Mouse (Mus musculus): Measurements from ENCODE around the gene Fmnl2. TPM values are rescaled to one million over a fixed set of nuclear protein-coding genes. Genes with fewer than 3 reads are reported as not detected.
A peak's percentile ranks its signal among the peaks of the same experiment; 100 is the strongest.

Fmnl2 gene
- polyA plus RNA-seq, 1 experiment from 2014 or later: 9.0 TPM

DNA sequence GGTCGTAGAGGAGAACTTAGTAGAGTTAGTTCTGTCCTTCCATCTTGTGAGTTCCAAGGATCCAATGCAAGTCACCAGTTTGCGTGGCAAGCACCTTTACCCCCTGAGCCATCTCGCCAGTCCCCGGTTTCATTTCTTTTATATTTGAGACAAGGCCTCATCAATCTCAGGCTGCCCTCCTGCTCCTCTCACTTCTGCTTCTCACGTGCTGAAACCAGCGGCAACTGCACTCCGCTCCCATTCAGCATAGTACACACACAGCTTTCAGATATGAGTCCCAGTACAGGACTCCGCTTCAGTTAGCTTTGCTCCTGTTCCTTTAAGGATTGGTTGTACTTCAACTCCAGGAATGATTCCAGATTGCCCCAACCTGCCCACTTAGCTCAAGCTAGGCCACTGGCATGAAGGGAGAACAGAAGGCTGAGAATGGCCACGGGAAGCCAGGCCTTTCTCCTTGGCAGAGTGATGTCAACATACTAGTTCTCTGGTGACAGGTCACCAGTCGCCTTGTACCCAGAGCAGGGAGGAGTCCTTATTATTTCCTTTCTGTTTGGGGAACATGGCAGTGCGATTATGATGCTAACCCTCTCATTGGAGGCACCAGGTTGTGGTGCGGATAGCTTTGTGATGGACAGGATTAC is 109.3 kb downstream of the Fmnl2 start:
- Histone ChIP-seq H3K27me3 (replicated peaks; ENCODE audit: control insufficient read depth, insufficient read depth, low read length) (no peaks in the 10 kb centered on the region), H3K36me3 (ENCODE audit: control insufficient read depth, insufficient read depth, low read length) (no peaks in the 10 kb centered on the region), H3K9me3 (ENCODE audit: control insufficient read depth, low read length) (no peaks in the 10 kb centered on the region), H3K4me1 (ENCODE audit: control insufficient read depth, insufficient read depth, low read depth, low read length) (peaks cover 12% of the 10 kb centered on the region), H3K9ac (ENCODE audit: low read depth, low read length) (no peak overlapping the region), H3K27ac (ENCODE audit: low read depth, low read length) (no peak overlapping the region), H3K4me2 (ENCODE audit: low read length) (no peak overlapping the region), H3K4me3 (ENCODE audit: low read length) (no peak overlapping the region)
- whole genome bisulfite sequencing: 75% methylated on average over 12 of the region's 12 CpGs
- ATAC-seq: no peak

GRCm38 (mm10) chr2:52967461-52967823 is 109.8 kb downstream of the Fmnl2 start:
- H3K4me1 ChIP-seq (ENCODE audit: control insufficient read depth, insufficient read depth, low read depth, low read length): peaks cover 12% of the 10 kb centered on the region
- no peak overlapping the region for H3K9ac ChIP-seq (ENCODE audit: low read depth, low read length)
- H3K4me2 ChIP-seq (ENCODE audit: low read length): no peak overlapping the region
- H3K27me3 ChIP-seq (replicated peaks; ENCODE audit: control insufficient read depth, insufficient read depth, low read length): no peaks in the 10 kb centered on the region
- 89% methylated on average over 5 of the region's 5 CpGs for WGBS
- no peak overlapping the region for H3K4me3 ChIP-seq (ENCODE audit: low read length)
- no peaks in the 10 kb centered on the region for H3K36me3 ChIP-seq (ENCODE audit: control insufficient read depth, insufficient read depth, low read length)
- 0 out of 2 replicates have a peak, but pooled peaks have one; percentile 19 for ATAC-seq
- no peaks in the 10 kb centered on the region for H3K9me3 ChIP-seq (ENCODE audit: control insufficient read depth, low read length)
- no peak overlapping the region for H3K27ac ChIP-seq (ENCODE audit: low read depth, low read length)

DNA sequence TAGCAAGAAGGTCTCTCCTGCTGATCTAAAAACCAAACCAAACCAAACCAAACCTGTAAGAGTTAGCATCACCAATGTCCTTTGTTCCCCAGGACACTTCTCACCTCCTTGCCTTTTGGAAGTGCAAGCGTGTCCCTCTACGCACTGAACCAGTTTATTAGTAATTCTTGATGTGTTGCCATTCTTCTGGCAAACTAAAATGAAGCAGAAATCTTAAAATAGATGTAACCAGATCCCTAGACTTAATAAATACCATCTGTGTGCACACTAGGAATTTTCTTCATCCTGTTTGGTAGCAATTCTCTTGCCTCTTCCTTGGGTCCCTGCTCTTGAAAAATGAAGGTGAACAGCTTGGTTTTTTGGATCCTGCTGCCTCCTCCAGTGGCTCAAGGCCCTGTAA is 111.2 kb downstream of the Fmnl2 start:
- Histone ChIP-seq H3K27ac (ENCODE audit: low read depth, low read length) (no peak overlapping the region), H3K27me3 (replicated peaks; ENCODE audit: control insufficient read depth, insufficient read depth, low read length) (no peaks in the 10 kb centered on the region), H3K4me1 (ENCODE audit: control insufficient read depth, insufficient read depth, low read depth, low read length) (peaks cover 12% of the 10 kb centered on the region), H3K4me2 (ENCODE audit: low read length) (no peak overlapping the region), H3K36me3 (ENCODE audit: control insufficient read depth, insufficient read depth, low read length) (no peaks in the 10 kb centered on the region), H3K9me3 (ENCODE audit: control insufficient read depth, low read length) (no peaks in the 10 kb centered on the region), H3K9ac (ENCODE audit: low read depth, low read length) (no peak overlapping the region), H3K4me3 (ENCODE audit: low read length) (no peak overlapping the region)
- WGBS: 88% methylated on average over 2 of the region's 2 CpGs
- no peak for ATAC-seq

GRCm38 (mm10) chr2:52974056-52974455 is 116.4 kb downstream of the Fmnl2 start:
- no peaks in the 10 kb centered on the region for H3K27me3 ChIP-seq (replicated peaks; ENCODE audit: control insufficient read depth, insufficient read depth, low read length)
- WGBS: 86% methylated on average over 6 of the region's 6 CpGs
- ATAC-seq: no peak

DNA sequence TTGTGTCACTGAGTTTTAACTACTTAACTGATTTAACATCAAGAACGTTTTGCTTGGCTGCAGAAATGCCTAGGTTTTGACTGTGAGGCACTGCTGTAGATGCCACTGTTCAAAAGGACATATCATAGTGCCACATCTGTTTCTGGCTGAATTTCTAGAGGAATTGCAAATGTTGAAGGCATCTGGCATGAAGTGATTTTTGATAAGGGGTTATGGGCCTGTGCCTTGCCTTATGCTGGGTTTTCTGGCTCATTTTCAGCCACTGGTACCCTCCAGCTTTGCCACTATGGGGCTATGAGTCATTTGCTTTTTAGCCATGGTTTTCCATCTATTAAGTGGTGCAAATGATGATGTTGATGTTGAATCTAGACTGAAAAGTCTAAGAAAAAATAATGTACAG is 117.1 kb downstream of the Fmnl2 start:
- no peak overlapping the region for H3K4me3 ChIP-seq (ENCODE audit: low read length)
- H3K9ac ChIP-seq (ENCODE audit: low read depth, low read length): no peak overlapping the region
- H3K9me3 ChIP-seq (ENCODE audit: control insufficient read depth, low read length): no peaks in the 10 kb centered on the region
- no peaks in the 10 kb centered on the region for H3K36me3 ChIP-seq (ENCODE audit: control insufficient read depth, insufficient read depth, low read length)
- no peak overlapping the region for H3K4me2 ChIP-seq (ENCODE audit: low read length)
- no peak overlapping the region for H3K27ac ChIP-seq (ENCODE audit: low read depth, low read length)
- H3K4me1 ChIP-seq (ENCODE audit: control insufficient read depth, insufficient read depth, low read depth, low read length): peaks cover 8% of the 10 kb centered on the region
- H3K27me3 ChIP-seq (replicated peaks; ENCODE audit: control insufficient read depth, insufficient read depth, low read length): no peaks in the 10 kb centered on the region
- WGBS: 69% methylated on average over 1 of the region's 1 CpGs
- ATAC-seq: no peak

More at GRCm38 (mm10) chr2:52974056-52974455, 116.4 kb downstream of the Fmnl2 start:
- no peak overlapping the region for H3K27ac ChIP-seq (ENCODE audit: low read depth, low read length)
- H3K9me3 ChIP-seq (ENCODE audit: control insufficient read depth, low read length): no peaks in the 10 kb centered on the region
- H3K4me1 ChIP-seq (ENCODE audit: control insufficient read depth, insufficient read depth, low read depth, low read length): peaks cover 2% of the 10 kb centered on the region; the same call in 1 of the 2 replicates
- no peak overlapping the region for H3K4me2 ChIP-seq (ENCODE audit: low read length)
- no peak overlapping the region for H3K4me3 ChIP-seq (ENCODE audit: low read length)
- H3K36me3 ChIP-seq (ENCODE audit: control insufficient read depth, insufficient read depth, low read length): no peaks in the 10 kb centered on the region
- no peak overlapping the region for H3K9ac ChIP-seq (ENCODE audit: low read depth, low read length)

- no peaks in the 10 kb centered on the region for H3K27me3 ChIP-seq (replicated peaks; ENCODE audit: control insufficient read depth, insufficient read depth, low read length)
- peaks cover 13% of the 10 kb centered on the region for H3K4me1 ChIP-seq (ENCODE audit: control insufficient read depth, insufficient read depth, low read depth, low read length)
- no peak for ATAC-seq
- no peak overlapping the region for H3K4me3 ChIP-seq (ENCODE audit: low read length)
- no peaks in the 10 kb centered on the region for H3K36me3 ChIP-seq (ENCODE audit: control insufficient read depth, insufficient read depth, low read length)
- H3K4me2 ChIP-seq (ENCODE audit: low read length): no peak overlapping the region
- H3K9ac ChIP-seq (ENCODE audit: low read depth, low read length): no peak overlapping the region
- no peaks in the 10 kb centered on the region for H3K9me3 ChIP-seq (ENCODE audit: control insufficient read depth, low read length)
- no peak overlapping the region for H3K27ac ChIP-seq (ENCODE audit: low read depth, low read length)
- 86% methylated on average over 6 of the region's 6 CpGs for WGBS
These were observed 120.4 kb downstream of the Fmnl2 start for GRCm38 (mm10) chr2:52977921-52978675.

DNA sequence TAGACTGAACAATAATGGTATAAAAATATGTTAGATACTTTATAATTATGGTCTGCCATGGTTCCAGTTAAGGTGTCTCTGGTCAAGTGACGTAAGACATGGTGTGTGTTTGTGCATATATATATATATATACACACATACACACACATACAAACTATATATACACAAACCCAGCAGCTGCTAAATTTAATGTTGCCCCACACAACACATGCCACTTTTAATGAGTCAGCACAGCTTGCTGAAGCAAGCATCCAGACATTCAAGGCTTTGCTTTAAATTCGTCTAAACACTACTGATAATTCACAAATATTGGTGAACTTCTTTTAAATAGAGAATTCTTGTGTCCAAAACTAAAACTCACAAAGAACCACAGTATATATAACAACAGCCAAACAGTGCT is 121.1 kb downstream of the Fmnl2 start:
- Histone ChIP-seq H3K36me3 (ENCODE audit: control insufficient read depth, insufficient read depth, low read length) (no peaks in the 10 kb centered on the region), H3K9ac (ENCODE audit: low read depth, low read length) (no peak overlapping the region), H3K4me2 (ENCODE audit: low read length) (no peak overlapping the region), H3K27me3 (replicated peaks; ENCODE audit: control insufficient read depth, insufficient read depth, low read length) (no peaks in the 10 kb centered on the region), H3K4me1 (ENCODE audit: control insufficient read depth, insufficient read depth, low read depth, low read length) (peaks cover 13% of the 10 kb centered on the region), H3K9me3 (ENCODE audit: control insufficient read depth, low read length) (no peaks in the 10 kb centered on the region), H3K27ac (ENCODE audit: low read depth, low read length) (no peak overlapping the region), H3K4me3 (ENCODE audit: low read length) (no peak overlapping the region)
- 84% methylated on average over 2 of the region's 2 CpGs for WGBS
- ATAC-seq: no peak

DNA sequence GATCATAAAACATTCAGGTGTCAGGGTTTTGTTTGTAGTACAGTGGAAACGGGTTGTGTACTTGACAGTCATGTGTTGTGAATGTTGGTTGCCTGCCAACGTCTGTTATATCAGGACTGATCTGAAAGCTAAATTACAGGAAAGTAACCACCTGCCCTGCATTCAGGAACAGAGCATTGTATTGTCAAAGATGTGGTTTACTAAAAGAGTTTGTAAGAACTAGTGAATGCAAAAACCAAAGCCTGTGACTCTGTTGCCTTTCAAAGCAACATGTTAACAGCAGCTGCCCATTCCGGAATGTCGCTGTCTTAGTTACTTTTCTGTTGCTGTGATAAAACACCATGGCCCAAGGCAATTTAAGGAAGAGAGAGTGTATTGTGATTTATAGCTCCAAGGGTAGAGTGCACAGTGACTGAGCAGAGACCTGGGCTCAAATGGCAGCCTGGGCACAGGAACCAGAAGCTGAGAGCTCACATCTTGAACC is 121.7 kb downstream of the Fmnl2 start:
- 37% methylated on average over 4 of the region's 4 CpGs for WGBS
- no peaks in the 10 kb centered on the region for H3K36me3 ChIP-seq (ENCODE audit: control insufficient read depth, insufficient read depth, low read length)
- 0 out of 2 replicates have a peak, but pooled peaks have one; percentile 12 for ATAC-seq
- H3K9ac ChIP-seq (ENCODE audit: low read depth, low read length): no peak overlapping the region
- H3K27me3 ChIP-seq (replicated peaks; ENCODE audit: control insufficient read depth, insufficient read depth, low read length): no peaks in the 10 kb centered on the region
- H3K4me1 ChIP-seq (ENCODE audit: control insufficient read depth, insufficient read depth, low read depth, low read length): peaks cover 13% of the 10 kb centered on the region
- H3K9me3 ChIP-seq (ENCODE audit: control insufficient read depth, low read length): no peaks in the 10 kb centered on the region
- H3K27ac ChIP-seq (ENCODE audit: low read depth, low read length): no peak overlapping the region
- H3K4me3 ChIP-seq (ENCODE audit: low read length): no peak overlapping the region
- H3K4me2 ChIP-seq (ENCODE audit: low read length): no peak overlapping the region

- Histone ChIP-seq H3K9me3 (ENCODE audit: control insufficient read depth, low read length) (no peaks in the 10 kb centered on the region), H3K4me2 (ENCODE audit: low read length) (no peak overlapping the region), H3K27ac (ENCODE audit: low read depth, low read length) (no peak overlapping the region), H3K27me3 (replicated peaks; ENCODE audit: control insufficient read depth, insufficient read depth, low read length) (no peaks in the 10 kb centered on the region), H3K9ac (ENCODE audit: low read depth, low read length) (no peak overlapping the region), H3K36me3 (ENCODE audit: control insufficient read depth, insufficient read depth, low read length) (no peaks in the 10 kb centered on the region), H3K4me3 (ENCODE audit: low read length) (no peak overlapping the region), H3K4me1 (ENCODE audit: control insufficient read depth, insufficient read depth, low read depth, low read length) (peaks cover 24% of the 10 kb centered on the region)
- ATAC-seq: no peak
- 80% methylated on average over 7 of the region's 7 CpGs for WGBS
These were observed 123.5 kb downstream of the Fmnl2 start for GRCm38 (mm10) chr2:52981126-52981525.

Measured in hindbrain, embryonic 16.5 days (tissue).